Mouse (Mus musculus): Measurements from ENCODE around the gene Krtap4-16. TPM values are rescaled to one million over a fixed set of nuclear protein-coding genes. Genes with fewer than 3 reads are reported as not detected.

Gene Krtap4-16
- not detected in 2 replicates for polyA plus RNA-seq (2021; fragmentation: Nextera tagmentation)
- long read RNA-seq, experiment 1, result 0 reads
- long read RNA-seq, experiment 2, result 0 reads

DNA sequence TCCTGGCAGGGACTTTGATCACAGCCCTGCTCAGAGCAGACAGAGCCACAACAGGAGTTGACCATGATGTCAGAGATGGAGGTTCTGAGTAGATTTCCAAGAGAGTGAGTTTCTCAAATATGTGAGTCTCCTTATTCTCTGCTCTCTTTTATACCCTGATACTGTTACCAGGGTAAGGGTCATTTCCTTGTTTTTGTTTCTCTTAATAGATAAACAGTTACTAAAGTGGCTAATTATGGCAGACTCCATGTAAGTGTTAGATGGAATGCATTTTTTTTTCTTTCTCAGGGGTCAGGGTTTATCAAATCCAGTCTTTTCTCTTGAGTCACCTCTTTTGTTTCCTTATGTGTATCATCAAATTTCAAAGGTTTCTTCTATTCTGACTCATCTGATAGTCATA is at the start of gene Krtap4-16:
TSS of gene Krtap4-16 (minus strand) at position 101 of the 400 bp plus-strand sequence.

DNA sequence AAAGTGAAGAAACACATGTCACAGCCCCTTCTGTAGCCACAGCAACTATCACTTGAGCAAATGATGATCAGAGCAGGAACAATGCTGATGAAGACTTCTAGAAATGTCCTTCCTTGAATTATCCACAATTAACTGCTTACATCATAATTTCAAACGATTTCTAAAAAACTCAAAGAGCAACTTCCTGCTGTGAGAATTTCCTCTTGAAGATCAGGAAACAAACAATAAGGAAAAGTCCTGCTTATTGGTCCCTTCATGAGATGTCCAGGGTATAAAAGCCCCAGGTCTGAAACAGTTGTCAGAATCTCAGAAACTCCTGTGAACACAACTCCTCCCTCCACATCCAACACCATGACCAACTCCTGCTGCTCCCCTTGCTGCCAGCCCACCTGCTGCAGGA is 27.5 kb upstream of the Krtap4-16 start, which contains the start of gene Gm11567:
TSS of gene Gm11567 (plus strand) at position 301 of the 400 bp plus-strand sequence.

GRCm38 (mm10) chr11:99873089-99873488 is 21.7 kb upstream of the Krtap4-16 start, which contains the start of gene Krtap9-1:
Gene Krtap9-1 (plus strand): TSS chr11:99873389.

GRCm38 (mm10) chr11:99864176-99864575 is 12.8 kb upstream of the Krtap4-16 start, which contains the start of gene Gm11559:
Gene Gm11559 (plus strand): TSS chr11:99864476.

DNA sequence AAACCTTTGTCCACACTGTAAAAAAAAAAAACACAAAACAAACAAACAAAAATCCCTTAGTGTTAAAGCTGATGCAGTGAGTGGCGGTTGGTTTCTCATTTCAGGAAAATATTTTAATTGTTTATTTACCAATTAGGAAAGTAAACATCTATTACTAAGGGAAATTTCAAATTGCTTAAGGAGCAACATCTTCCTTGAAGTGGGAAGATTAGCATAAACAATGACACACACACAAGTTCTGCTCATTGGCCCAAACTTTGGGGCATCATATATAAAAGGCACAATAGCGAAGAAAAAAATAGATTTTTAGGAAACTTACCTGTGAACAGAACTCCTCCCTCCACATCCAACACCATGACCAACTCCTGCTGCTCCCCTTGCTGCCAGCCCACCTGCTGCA is 6.2 kb upstream of the Krtap4-16 start, which contains the start of gene Gm11568:
TSS of gene Gm11568 (plus strand) at position 301 of the 400 bp plus-strand sequence.

DNA sequence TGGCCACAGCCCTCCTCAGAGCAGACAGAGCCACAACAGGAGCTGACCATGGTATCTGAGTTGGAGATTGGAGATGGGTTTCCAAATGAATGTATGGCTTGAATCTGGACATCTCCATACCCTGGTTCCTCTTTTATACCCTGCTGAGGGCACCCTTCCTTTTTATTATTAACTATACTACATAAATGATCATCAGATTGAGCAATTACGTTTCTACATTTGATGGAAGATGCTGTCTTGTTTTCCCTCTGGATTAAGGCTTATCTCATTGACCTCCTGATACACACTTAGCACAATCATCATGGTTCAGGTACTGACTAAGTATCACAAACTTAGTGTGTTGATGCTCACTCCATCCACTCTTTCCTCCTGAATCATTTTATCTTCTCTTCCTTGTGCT is 13.4 kb downstream of the Krtap4-16 start, which contains the start of gene 2300003K06Rik:
TSS of gene 2300003K06Rik (minus strand) at position 101 of the 400 bp plus-strand sequence.

DNA sequence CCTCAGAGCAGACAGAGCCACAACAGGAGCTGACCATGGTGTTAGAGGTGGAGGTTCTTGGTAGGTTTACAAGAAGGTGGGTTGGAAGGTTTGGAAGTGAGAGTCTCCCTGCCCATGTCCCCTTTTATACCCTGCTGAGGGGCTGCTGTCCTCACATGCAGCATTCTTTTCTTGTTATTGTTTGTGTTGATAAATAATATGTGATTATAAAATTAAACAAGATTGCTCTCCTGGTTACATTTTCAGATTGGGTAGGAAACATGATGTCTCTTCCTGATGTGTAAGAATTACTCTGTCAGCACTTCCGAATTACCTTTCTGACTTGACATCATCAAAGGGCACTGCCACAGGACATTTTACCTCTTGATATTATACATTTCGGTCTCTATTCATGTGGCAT is 35.8 kb downstream of the Krtap4-16 start, which contains the start of gene Gm11564:
TSS of gene Gm11564 (minus strand) at position 101 of the 400 bp plus-strand sequence.

GRCm38 (mm10) chr11:99809792-99810191 is 41.6 kb downstream of the Krtap4-16 start, which contains the start of gene Krtap4-13:
Gene Krtap4-13 (minus strand): TSS chr11:99809892.

GRCm38 (mm10) chr11:99804346-99804745 is 47.1 kb downstream of the Krtap4-16 start, which contains the start of gene Gm11554:
Gene Gm11554 (minus strand): TSS chr11:99804446.

Other genes starting within 250 kb of the Krtap4-16 start
- gene Gm11938, start 248.3 kb downstream of the Krtap4-16 start, polyA plus RNA-seq (2021; fragmentation: Nextera tagmentation), result not detected in 2 replicates
- gene Gm11937, start 241.4 kb downstream of the Krtap4-16 start, polyA plus RNA-seq (2021; fragmentation: Nextera tagmentation), result not detected in 2 replicates
- not detected in 2 replicates for gene Krtap2-4, start 236.8 kb downstream of the Krtap4-16 start, polyA plus RNA-seq (2021; fragmentation: Nextera tagmentation)
- gene Gm11562, start 231.2 kb downstream of the Krtap4-16 start, polyA plus RNA-seq (2021; fragmentation: Nextera tagmentation), result not detected in 2 replicates
- not detected in 2 replicates for gene Krtap4-1, start 223.4 kb downstream of the Krtap4-16 start, polyA plus RNA-seq (2021; fragmentation: Nextera tagmentation)
- not detected in 2 replicates for gene Krtap4-2, start 216.5 kb downstream of the Krtap4-16 start, polyA plus RNA-seq (2021; fragmentation: Nextera tagmentation)
- gene Krtap4-7, start 207.5 kb downstream of the Krtap4-16 start, polyA plus RNA-seq (2021; fragmentation: Nextera tagmentation), result not detected in 2 replicates
- not detected in 2 replicates for gene Gm11555, start 201.4 kb downstream of the Krtap4-16 start, polyA plus RNA-seq (2021; fragmentation: Nextera tagmentation)
- not detected in 2 replicates for gene Gm11563, start 192.6 kb downstream of the Krtap4-16 start, polyA plus RNA-seq (2021; fragmentation: Nextera tagmentation)
- not detected in 2 replicates for gene Krtap4-6, start 185.6 kb downstream of the Krtap4-16 start, polyA plus RNA-seq (2021; fragmentation: Nextera tagmentation)
- not detected in 2 replicates for gene Gm14190, start 160.9 kb downstream of the Krtap4-16 start, polyA plus RNA-seq (2021; fragmentation: Nextera tagmentation)
- gene Gm14180, start 117.3 kb downstream of the Krtap4-16 start, polyA plus RNA-seq (2021; fragmentation: Nextera tagmentation), result not detected in 2 replicates
- not detected in 2 replicates for gene Gm11595, start 78.7 kb downstream of the Krtap4-16 start, polyA plus RNA-seq (2021; fragmentation: Nextera tagmentation)
- gene Krtap4-8, start 70.9 kb downstream of the Krtap4-16 start, polyA plus RNA-seq (2021; fragmentation: Nextera tagmentation), result not detected in 2 replicates
- not detected in 2 replicates for gene Krtap4-9, start 66.4 kb downstream of the Krtap4-16 start, polyA plus RNA-seq (2021; fragmentation: Nextera tagmentation)
- gene Gm11596, start 58.1 kb downstream of the Krtap4-16 start, polyA plus RNA-seq (2021; fragmentation: Nextera tagmentation), result not detected in 2 replicates
- gene Gm11569, start 52.7 kb downstream of the Krtap4-16 start, polyA plus RNA-seq (2021; fragmentation: Nextera tagmentation), result not detected in 2 replicates
- not detected in 2 replicates for gene Gm11554, start 47.2 kb downstream of the Krtap4-16 start, polyA plus RNA-seq (2021; fragmentation: Nextera tagmentation)
- not detected in 2 replicates for gene Krtap4-13, start 41.7 kb downstream of the Krtap4-16 start, polyA plus RNA-seq (2021; fragmentation: Nextera tagmentation)
- gene Gm11564, start 35.9 kb downstream of the Krtap4-16 start, polyA plus RNA-seq (2021; fragmentation: Nextera tagmentation), result not detected in 2 replicates
- not detected in 2 replicates for gene 2300003K06Rik, start 13.5 kb downstream of the Krtap4-16 start, polyA plus RNA-seq (2021; fragmentation: Nextera tagmentation)
- not detected in 2 replicates for gene Gm11568, start 6.3 kb upstream of the Krtap4-16 start, polyA plus RNA-seq (2021; fragmentation: Nextera tagmentation)
- not detected in 2 replicates for gene Gm11559, start 12.9 kb upstream of the Krtap4-16 start, polyA plus RNA-seq (2021; fragmentation: Nextera tagmentation)
- not detected in 2 replicates for gene Krtap9-1, start 21.8 kb upstream of the Krtap4-16 start, polyA plus RNA-seq (2021; fragmentation: Nextera tagmentation)
- not detected in 2 replicates for gene Gm11567, start 27.6 kb upstream of the Krtap4-16 start, polyA plus RNA-seq (2021; fragmentation: Nextera tagmentation)
- not detected in 2 replicates for gene Krtap31-1, start 56.3 kb upstream of the Krtap4-16 start, polyA plus RNA-seq (2021; fragmentation: Nextera tagmentation)
- gene Gm11565, start 63.1 kb upstream of the Krtap4-16 start, polyA plus RNA-seq (2021; fragmentation: Nextera tagmentation), result not detected in 2 replicates
- not detected in 2 replicates for gene Krtap31-2, start 84.7 kb upstream of the Krtap4-16 start, polyA plus RNA-seq (2021; fragmentation: Nextera tagmentation)
- gene Krtap9-5, start 96.9 kb upstream of the Krtap4-16 start, polyA plus RNA-seq (2021; fragmentation: Nextera tagmentation), result not detected in 2 replicates
- gene Krtap29-1, start 127.4 kb upstream of the Krtap4-16 start, polyA plus RNA-seq (2021; fragmentation: Nextera tagmentation), result not detected in 2 replicates
- not detected in 2 replicates for gene Krtap16-1, start 135.0 kb upstream of the Krtap4-16 start, polyA plus RNA-seq (2021; fragmentation: Nextera tagmentation)
- gene Krtap17-1, start 142.4 kb upstream of the Krtap4-16 start, polyA plus RNA-seq (2021; fragmentation: Nextera tagmentation), result not detected in 2 replicates
- gene Krt33a, start 164.6 kb upstream of the Krtap4-16 start, polyA plus RNA-seq (2021; fragmentation: Nextera tagmentation), result not detected in 2 replicates
- not detected in 2 replicates for gene Krt33b, start 178.3 kb upstream of the Krtap4-16 start, polyA plus RNA-seq (2021; fragmentation: Nextera tagmentation)
- gene Krt34, start 189.9 kb upstream of the Krtap4-16 start, polyA plus RNA-seq (2021; fragmentation: Nextera tagmentation), result not detected in 2 replicates
- not detected in 2 replicates for gene Krt31, start 198.9 kb upstream of the Krtap4-16 start, polyA plus RNA-seq (2021; fragmentation: Nextera tagmentation)
- not detected in 2 replicates for gene Krt32, start 236.6 kb upstream of the Krtap4-16 start, polyA plus RNA-seq (2021; fragmentation: Nextera tagmentation)
- not detected in 2 replicates for gene Krt35, start 244.6 kb upstream of the Krtap4-16 start, polyA plus RNA-seq (2021; fragmentation: Nextera tagmentation)